Mouse (Mus musculus) gonadal fat pad, adult 2 months (tissue): ENCODE results near the gene Rnase13. TPM values are rescaled to one million over a fixed set of nuclear protein-coding genes. Genes with fewer than 3 reads are reported as not detected.

Experiments used
- DNase-seq: peaks from one replicate; pipeline ENCODE4 v3.0.0-alpha.2; 2012; ENCODE audit warnings: low read depth
- polyA plus RNA-seq: library from polyadenylated mRNA; depleted of rRNA; stranded (reverse); fragments of >200 nt; gene quantifications from 2 replicates; pipeline ENCODE4 v1.2.3, GENCODE M21; 2012

Rnase13 gene
- polyA plus RNA-seq, 1 experiment = 210 TPM

DNA sequence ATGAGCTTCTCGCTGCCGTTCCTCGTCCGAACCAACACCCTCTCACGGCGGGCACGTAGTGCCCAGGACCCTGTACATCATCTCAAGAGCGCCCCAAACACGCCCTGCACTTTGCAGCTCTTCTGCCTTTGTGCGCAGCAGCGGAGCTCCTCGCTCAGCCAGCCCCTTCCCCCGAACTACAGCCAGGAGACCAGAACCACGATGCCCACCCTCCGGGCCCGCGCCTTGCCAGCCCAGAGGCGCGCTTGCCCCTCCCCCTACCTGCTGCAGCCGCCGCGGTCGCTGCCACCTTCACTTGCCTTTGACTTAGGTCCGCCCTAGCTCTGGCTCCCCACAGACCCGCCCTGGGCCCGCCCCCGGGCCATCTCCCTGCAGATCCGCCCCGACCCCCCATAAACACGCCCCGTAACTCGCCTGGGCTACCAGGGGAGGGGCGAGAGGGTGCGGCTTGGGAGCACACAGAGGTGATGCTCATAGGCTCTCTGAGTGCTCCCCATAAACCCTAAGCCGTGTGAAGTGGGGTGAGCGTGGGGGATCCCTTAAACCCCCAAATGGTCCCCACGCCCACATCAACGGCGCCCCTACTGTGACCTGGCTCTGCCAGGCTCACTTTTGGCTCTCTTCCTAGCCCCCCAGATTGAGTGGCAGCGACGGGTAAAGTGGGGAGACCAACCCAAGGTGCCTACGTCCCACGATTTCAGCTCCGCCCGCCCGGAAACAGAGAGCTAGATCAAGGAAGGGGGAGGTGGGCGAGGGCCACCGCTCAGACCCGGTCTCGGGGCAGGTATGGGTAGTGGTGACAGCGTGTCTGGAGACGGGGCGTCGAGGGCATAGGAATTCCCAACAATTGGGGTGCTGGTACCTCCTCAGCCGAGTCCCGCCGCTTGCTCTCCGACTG, 9.3 kb downstream of the Rnase13 start:
- DNase-seq = no peak

DNA sequence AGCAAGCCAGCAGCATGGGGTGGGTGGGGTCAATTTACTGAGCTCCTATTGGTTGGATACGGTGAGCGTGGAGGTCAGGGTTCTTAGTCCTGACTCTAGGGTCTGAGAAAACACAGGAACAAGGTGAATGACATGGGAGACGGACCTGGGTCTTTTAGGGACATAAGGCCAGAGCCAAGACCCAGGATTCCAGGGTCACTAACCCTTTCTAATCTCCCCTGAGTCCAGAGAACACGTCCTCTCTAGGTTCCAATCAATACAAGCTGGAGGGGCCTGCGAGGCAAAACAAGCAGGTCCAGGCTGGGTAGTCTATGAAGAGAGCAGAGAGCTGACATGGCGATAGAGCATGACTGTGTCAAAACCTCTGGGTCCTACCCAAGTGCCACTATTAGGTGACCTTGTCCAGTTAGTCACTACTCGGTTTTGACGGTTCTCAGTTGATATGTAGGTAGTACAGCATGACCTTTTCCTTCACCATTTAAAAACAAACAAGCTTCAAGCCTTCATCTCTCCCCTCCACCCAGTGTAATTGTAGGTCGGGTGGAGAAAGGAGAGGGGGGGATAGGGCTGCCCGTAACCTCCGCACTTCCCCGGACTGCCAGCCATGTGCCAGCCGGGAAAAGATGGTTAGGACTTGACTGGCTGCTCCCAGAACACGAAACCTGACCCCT, 10.0 kb downstream of the Rnase13 start:
- DNase-seq = no peak

DNA sequence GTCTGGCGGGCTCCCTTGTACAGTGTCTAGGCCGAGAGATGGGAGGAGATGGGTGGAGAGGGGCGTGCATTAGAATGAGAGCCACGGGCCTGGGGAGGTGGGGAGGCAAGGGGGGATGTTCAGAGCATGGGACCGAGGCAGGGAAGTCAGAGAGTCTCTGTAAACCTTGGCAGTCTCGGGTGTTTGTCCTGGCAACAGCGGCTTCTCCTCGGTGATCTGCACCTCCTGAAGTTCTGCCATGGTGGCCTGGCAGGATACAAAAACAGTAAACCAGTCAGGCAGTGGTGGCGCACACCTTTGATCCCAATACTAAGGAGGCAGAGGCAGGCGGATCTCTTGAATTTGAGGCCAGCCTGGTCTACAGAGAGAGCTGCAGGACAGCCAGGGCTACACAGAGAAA, 11.3 kb downstream of the Rnase13 start:
- no peak for DNase-seq

DNA sequence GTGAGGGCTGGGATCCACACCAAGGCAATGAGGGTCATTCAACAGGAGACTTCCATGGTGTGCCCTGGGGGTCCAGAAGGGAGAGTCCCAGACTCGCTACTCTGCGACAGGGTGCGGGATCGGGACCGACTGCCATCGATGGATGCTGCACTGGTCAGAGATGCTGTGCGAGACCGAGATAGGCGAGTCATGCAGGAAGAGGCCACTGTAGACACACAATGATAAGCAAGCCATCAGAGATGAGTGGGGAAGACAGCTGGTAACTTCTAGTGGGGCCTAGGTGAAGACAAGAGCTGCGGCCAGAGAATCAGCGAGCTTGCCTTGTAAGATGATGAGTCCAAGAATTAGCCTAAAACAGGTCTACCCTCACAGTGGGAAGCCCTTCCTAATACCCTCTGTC, 16.5 kb downstream of the Rnase13 start:
- no peak for DNase-seq

DNA sequence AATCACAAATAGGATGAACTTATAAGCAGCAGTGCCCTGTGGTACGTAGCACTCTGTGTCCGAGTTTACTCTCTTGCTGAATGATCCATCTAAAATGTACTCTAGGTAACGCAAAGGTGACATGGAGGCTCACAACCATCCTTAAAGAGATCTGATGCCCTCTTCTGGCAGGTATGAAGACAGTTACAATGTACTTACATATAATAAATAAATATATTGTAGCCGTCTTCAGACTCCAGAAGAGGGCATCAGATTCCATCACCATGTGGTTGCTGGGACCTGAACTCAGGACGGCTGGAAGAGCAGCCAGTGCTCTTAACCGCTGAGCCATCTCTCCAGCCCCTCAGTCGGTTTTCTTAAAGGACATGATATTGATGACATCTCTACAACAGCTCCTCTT, 17.9 kb downstream of the Rnase13 start:
- no peak for DNase-seq

DNA sequence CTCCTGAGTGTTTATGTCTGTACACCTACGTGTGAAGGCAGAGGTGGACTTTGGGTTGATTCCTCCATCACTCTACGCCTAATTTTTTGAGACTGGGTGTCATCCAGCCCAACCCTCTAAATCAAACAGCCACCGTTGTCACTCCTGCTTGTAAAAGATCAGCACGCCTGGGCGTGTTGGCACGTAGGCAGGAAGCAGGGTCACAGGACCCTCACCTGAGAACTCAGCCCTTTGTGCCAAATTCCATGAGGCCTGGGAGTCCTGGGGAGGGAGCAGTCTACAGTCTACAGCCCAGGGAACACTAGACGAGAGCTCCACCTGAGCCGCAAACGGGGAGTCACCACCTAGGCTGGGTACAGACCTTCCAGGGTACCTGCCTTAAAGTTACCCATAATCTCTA, 18.8 kb downstream of the Rnase13 start:
- DNase-seq = no peak

DNA sequence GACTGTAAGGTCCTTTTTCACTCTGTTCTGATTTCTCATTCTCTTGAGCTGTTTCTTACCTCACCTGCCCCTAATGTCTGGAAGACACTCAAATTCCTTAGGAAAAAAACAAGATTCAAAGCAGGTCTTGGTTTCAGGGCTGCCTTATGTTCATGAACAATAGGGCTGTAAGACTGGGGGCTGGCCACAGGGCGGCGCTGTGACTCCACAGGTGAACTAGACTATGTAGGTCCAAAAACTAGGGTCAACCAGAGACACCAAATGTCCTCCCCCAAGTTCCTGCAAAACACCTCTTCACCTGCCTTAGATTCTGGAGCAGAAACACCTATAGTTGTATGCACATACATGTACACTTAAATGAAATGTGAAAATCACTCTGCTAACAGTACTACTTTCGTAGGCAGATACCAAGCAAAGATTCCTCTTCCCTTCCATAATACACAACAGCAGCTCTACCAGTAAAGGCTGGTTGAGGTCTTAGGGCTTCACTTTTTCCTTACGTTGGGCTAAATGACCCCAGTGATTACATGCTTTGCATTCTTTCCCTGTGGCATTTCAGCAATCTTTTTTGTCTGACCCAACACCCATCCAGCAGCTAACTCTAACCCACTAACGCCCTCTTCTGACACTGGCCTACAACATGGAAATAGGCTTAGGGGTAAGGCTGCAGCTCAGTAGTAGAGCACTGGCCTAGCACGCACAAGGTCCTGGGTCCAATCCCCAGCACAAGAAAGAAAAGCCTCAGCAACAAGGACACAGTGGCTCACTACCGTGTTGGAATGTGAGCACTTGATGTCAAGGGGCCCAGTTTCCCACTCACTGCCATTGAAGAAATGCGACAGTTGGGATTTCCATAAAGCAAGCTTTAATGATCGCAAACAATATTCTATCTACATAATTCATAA, 19.5 kb downstream of the Rnase13 start:
- DNase-seq = no peak

DNA sequence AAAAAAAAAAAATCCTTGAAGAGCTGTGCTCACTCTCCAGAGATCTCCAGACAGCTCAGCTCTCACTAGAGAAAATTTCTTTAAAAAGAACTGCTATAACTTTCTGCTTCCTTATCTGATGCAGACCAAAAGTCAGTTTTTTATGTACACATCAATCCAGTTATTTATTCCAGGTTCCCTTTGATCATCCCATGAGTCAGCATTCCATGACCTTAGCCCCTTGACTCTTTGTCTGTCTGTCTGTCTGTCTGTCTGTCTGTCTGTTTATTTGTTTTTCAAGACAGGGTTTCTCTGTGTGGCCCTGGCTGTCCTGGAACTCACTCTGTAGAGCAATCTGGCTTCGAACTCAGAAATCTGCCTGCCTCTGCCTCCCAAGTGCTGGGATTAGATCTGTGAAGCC, 23.2 kb downstream of the Rnase13 start:
- DNase-seq = no peak

DNA sequence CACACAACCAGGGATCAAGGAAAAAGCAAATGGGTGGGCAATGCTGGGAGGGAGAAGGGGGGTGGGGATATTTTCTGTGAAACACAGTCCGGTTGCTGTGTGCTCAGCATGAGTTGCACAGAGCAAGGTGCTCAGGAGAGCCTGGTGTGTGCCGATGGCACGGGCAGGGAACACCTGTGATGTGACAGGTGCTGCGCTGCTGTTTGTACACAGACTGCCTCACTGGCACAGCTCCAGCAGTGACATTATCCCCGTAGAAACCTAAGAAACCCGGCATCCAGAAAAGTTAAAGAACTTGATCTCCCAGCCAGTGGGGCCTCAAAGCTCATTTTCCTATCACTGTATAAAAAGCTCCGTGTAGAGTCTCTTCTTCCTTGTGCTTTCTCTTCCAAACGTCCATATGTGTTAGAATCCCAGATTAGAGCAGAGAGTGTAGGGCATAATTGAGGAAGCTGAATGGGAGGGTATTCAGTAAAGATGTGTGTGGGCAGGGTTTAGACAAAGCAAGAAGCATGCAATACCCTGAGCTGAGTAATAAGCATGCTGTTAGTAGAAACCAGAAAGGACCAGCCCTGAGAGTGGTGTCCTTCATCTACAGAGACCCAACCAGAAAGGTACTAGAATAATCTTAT, 25.9 kb downstream of the Rnase13 start:
- no peak for DNase-seq

DNA sequence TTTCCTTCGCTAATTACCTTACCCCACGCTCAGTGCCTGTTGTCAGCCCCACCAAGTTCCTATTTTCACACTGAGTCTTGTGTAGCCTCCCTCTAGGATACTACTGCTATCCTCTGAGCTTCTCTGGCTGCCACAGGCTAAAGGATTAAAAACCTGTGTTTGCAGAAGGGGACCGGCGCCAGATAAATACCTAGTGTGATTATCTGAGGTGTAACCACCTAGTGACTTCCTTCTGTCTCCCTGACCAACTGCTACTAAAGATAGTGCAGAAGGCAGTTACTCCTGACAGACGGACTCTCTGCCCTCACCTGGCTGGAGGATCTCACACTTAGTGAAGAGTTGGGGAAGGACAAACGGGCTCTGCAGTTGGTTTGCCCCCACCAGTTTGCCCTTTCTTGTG, 26.6 kb downstream of the Rnase13 start:
- DNase-seq = no peak

DNA sequence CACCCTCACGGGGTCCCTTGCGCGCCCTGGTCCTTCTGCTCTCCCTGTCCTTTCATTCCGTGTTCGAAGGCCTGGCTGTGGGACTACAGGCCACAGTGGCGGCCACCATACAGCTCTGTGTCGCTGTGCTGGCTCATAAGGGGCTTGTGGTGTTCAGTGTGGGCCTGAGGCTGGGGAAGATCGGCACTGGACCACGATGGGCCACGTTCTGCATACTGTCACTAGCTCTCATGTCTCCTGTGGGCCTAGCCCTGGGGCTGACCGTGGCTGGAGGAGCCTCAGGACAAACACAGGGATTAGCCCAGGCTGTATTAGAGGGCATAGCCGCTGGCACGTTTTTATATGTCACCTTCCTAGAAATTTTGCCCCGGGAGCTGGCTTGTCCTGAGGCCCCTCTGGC, 27.5 kb downstream of the Rnase13 start:
- no peak for DNase-seq

DNA sequence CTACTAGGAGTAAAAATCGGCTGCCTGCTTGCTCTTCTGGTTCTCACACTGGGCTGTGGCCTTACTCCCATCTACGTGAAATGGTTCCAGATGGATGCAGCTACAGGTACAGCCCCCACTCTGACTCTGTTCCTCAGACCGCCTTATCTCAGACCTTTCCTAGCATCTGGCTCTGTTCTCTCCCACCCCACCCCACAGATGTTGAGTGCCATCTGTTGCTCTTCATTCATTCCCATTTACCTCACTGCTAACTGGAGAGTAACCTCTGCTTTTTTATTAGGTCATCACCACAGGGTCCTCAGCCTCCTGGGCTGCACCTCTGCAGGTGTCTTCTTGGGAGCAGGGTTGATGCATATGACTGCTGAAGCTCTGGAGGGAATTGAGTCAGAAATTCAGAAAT, 28.8 kb downstream of the Rnase13 start:
- no peak for DNase-seq

DNA sequence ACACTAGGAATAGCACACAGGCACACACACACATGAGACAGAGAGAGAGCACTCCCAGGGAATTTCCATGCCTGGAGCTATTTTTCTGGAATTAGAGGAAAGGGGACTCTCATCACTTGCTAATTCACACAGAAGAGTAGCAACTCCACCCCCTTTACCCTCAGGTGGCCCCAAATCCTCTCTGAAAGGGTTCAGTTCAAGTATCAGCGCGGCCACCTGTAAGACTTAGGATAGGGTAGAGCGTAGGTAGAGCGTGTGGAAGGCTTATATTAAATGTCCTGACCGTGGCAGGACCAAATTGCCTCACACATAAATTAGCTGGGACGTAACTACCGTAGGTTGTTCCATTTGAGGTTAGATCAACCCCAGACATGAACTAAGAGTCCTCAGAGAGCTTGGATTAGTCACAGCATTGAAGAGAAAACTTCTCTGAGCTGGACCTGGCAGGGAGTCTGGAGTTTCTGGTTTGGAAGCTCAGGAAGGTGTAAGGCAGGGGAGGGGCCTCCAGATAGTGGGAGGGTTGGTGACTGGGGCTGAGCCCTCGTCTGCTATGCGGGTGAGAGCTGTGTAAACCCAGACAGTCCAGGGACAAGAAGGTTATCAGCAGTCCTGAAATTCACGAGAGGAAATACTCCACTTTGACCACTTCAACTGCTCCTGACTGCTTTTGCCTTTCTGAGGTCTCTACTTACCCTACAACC, 29.3 kb downstream of the Rnase13 start:
- peak; percentile 88 for DNase-seq

DNA sequence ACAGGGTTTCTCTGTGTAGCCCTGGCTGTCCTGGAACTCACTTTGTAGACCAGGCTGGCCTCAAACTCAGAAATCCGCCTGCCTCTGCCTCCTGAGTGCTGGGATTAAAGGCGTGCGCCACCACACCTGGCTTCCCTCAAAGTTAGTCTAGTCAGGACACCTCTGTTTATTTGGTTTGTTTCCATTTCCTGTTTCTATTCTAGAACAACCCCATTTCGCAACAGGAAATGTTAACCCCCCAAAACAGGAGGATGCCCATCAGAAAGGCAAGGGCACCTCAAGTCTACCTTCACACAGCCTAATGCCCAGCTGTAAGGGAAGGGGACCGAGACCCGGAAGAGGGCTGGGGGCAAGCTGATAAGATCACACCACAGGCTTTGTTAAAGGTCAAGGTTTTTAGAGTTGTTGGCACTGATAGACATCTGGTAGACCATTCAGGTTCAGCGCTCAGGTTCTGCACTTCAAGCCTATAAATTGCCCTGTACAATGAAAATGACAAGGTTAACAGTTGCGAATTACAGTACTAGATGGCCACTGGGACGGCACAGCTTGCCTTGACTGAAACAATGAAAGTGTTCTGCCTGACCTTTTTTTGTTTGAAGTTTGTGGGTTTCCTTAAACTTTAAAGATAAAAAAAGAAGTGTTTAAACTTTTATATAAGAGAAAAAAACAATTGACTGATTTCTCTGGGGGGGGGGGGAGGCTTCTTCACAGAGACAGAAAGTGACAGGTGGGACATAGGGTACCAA, 30.2 kb downstream of the Rnase13 start, which contains the start of gene Slc39a2:
Gene Slc39a2, plus strand, starts transcription at position 699 of the 749 bp plus-strand sequence.
- DNase-seq = no peak

DNA sequence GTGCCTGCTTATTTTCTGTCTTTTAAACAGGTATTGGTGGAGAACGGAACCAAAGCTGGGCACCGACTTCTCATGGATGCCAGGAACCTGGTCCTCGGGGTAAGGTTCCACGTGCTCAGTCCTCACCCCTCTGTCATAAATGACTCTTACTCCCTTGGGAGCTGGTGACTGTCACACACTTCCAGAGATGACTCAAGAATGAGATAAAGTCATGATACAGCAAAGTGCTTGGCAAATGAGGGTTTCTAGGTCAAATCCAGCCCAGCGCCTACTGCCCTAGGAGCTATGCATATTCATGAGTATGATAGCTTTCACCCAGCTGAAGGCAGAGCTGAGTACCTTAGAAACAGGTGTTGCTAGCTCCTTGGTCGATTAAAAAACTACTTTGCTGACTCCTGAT, 32.7 kb downstream of the Rnase13 start:
- no peak for DNase-seq

DNA sequence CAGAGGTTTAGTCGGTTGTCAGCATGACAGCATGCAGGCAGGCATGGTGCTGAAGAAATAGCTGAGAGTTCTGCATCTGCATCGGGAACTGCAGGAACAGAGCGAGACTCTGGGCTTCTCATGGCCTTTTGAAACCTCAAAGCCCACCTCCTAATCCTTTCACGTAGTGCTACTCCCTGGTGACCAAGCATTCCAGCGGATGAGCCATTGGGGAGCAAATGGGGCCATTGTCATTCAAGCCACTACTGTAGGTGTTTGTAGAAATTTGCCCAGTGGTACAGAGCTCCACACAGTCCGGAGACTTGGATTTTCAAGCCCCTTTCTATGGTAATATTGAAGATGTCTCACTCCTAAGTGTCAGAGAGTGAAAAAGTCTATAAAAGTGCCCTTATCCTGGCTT, 36.5 kb downstream of the Rnase13 start:
- no peak for DNase-seq

DNA sequence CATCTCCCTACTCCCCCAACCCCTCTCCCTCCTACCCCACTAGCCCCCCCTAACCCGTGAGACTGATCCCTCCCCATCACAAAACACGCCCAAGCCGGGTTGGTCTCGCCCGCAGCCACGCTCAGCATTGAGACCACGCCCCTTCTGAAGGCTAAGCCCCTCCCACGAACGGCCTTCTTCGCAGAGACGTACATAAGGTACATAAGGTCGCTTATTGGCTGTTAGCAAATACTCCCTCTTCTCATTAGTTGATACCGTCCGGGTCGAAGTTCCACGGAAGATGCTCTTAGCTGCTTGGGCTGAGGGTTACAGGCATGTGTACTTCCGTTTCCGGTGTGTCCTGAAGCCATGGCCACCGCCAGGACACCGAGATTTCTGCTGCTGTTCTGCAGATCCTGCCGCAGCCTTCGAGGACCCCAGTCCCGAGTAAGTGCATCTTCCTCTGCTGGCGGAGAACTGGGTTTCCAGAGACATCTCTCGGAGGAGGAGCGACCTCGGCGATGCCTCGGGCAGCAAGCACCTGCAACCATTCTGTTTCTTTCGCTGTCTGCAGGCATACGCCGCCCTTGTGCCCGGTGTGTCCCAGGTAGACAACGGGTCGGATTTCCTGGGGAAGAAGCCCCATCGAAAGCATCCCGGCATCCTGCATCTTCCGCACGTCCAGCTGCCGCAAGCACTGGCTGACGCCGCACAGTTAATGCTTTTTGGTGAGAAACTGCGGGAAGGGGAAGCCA, 37.8 kb downstream of the Rnase13 start, which contains the start of gene Mettl17:
Gene Mettl17, plus strand, starts transcription at position 245 of the 734 bp plus-strand sequence.
- peak; percentile 85 for DNase-seq

DNA sequence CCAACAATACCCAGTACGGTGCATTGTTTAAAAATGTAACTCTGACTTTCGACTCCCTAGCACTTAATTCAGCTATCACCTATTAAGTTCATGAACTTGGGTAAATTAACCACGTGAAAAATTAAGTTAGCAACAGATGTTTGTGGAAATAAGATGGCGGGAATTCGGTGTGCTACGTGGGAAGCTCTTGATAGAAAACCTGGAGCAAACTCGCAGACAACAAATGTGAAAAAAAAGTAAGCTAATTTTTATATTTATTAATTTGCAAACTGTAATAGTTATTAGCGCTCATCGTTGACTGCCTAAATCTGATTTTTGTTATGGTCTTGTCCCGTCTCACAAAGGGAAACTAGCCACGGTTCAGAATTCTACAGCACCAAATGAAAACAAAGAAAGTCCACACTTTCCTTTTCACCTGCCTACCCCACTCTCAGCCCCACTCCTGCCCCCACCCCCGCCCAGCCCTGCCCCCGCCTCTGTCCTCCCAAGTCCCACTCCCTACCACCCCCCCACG, 38.5 kb downstream of the Rnase13 start:
- no peak for DNase-seq

DNA sequence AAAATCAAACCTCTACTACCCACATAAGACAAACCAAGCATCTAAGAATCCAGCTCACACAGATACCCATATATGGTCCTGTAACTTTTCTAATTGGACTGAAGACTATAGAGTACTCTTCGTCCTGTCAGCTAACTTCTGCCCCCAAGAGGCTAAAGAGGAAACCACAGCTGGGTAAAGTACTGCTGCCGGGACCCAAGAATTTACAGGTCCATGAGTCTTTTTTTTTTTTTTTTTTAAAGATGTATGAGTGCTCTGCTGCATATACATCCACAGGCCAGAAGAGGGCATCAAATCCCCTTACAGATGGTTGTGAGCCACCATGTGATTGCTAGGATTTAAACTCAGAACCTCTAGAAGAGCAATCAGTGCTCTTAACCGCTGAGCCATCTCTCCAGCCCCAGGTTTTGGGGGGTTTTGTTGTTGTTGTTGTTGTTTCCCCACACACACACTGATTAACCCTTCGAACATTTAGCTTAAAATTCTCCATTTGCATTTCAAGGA, 39.0 kb downstream of the Rnase13 start:
- no peak for DNase-seq
